Mouse (Mus musculus): ENCODE measurements at regions not wholly inside any gene's neighbourhood (a gene's known extent, or its start where the extent isn't known, plus 50 kb on each side); places are given as distances from the start of the nearest gene placed in this dataset.

DNA sequence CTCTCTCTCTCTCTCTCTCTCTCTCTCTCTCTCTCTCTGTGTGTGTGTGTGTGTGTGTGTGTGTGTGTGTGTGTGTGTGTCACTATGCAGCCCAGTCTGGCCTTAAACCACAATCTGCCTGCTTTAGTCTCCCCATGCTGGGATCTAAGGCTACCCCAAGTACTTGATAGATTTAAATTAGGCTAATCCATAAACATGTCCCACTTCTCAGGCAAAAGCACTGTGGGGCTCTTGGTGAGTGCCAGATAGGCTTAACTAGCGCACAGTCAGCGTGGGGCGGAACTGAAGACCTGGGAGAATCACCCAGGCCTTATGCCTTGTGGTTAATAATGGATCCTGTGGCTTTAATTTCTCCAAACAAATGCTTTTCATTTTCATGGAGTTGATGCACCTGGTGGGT lies 180.6 kb downstream of the Gm26897 start:
- WGBS: 81% methylated on average over 3 of the region's 3 CpGs
- Histone ChIP-seq H3K9ac (replicated peaks; ENCODE audit: low read depth) (no peak overlapping the region), H3K27me3 (replicated peaks; ENCODE audit: insufficient read depth, low read length) (no peaks in the 10 kb centered on the region), H3K4me2 (replicated peaks; ENCODE audit: low read depth, low read length) (no peak overlapping the region), H3K9me3 (ENCODE audit: low read length) (no peaks in the 10 kb centered on the region), H3K4me3 (ENCODE audit: low read depth, low read length) (no peak overlapping the region), H3K4me1 (ENCODE audit: insufficient read depth, low read depth, low read length) (no peaks in the 10 kb centered on the region), H3K36me3 (ENCODE audit: insufficient read depth, low read length) (no peaks in the 10 kb centered on the region), H3K27ac (ENCODE audit: low read length) (no peak overlapping the region)
- DNase-seq (ENCODE audit: low spot score) (no peak), ATAC-seq (no peak)
- TF ChIP-seq EP300 (IDR thresholded peaks at IDR 0.05) (no peak), CTCF (IDR thresholded peaks at IDR 0.05) (no peak)

GRCm38 (mm10) chr5:111917643-111918252 lies 184.0 kb downstream of the Gm26897 start:
- H3K4me1 ChIP-seq (ENCODE audit: insufficient read depth, low read depth, low read length): no peaks in the 10 kb centered on the region
- H3K4me2 ChIP-seq (replicated peaks; ENCODE audit: low read depth, low read length): no peak overlapping the region
- H3K9me3 ChIP-seq (ENCODE audit: low read length): no peaks in the 10 kb centered on the region
- no peak for ATAC-seq
- 31% methylated on average over 8 of the region's 8 CpGs for WGBS
- TF ChIP-seq EP300 (IDR thresholded peaks at IDR 0.05): no peak
- TF ChIP-seq CTCF (IDR thresholded peaks at IDR 0.05): no peak
- no peaks in the 10 kb centered on the region for H3K36me3 ChIP-seq (ENCODE audit: insufficient read depth, low read length)
- no peak overlapping the region for H3K9ac ChIP-seq (replicated peaks; ENCODE audit: low read depth)
- H3K27ac ChIP-seq (ENCODE audit: low read length): no peak overlapping the region
- no peak overlapping the region for H3K4me3 ChIP-seq (ENCODE audit: low read depth, low read length)
- no peak for DNase-seq (ENCODE audit: low spot score)
- no peaks in the 10 kb centered on the region for H3K27me3 ChIP-seq (replicated peaks; ENCODE audit: insufficient read depth, low read length)

DNA sequence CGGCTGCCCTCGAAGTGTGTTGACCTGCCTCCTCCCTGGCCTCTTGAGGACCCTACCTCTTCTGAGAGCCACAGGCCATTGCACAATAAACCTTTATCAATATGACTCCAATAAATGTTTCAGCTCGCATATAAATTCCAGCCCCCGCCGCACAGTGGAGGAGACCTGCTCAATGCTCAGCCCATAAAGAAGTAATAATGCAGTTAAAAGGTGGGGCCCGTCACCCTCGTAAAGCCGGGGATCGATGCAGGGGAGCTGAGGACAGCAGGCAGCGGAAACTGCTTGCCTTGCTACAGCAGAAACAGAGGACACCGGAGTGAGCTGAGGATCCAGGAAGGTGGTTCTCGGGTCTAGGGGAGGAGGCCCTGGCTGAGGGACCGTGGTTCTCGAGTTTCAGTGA lies 185.2 kb downstream of the Gm26897 start:
- no peaks in the 10 kb centered on the region for H3K9me3 ChIP-seq (ENCODE audit: low read length)
- no peaks in the 10 kb centered on the region for H3K4me1 ChIP-seq (ENCODE audit: insufficient read depth, low read depth, low read length)
- ATAC-seq: no peak
- H3K27me3 ChIP-seq (replicated peaks; ENCODE audit: insufficient read depth, low read length): no peaks in the 10 kb centered on the region
- H3K4me3 ChIP-seq (ENCODE audit: low read depth, low read length): no peak overlapping the region
- WGBS: 58% methylated on average over 14 of the region's 14 CpGs
- no peaks in the 10 kb centered on the region for H3K36me3 ChIP-seq (ENCODE audit: insufficient read depth, low read length)
- no peak overlapping the region for H3K4me2 ChIP-seq (replicated peaks; ENCODE audit: low read depth, low read length)
- no peak for DNase-seq (ENCODE audit: low spot score)
- TF ChIP-seq EP300 (IDR thresholded peaks at IDR 0.05): no peak
- no peak for TF ChIP-seq CTCF (IDR thresholded peaks at IDR 0.05)
- no peak overlapping the region for H3K27ac ChIP-seq (ENCODE audit: low read length)
- H3K9ac ChIP-seq (replicated peaks; ENCODE audit: low read depth): no peak overlapping the region

- no peaks in the 10 kb centered on the region for H3K27me3 ChIP-seq (replicated peaks; ENCODE audit: insufficient read depth, low read length)
- no peaks in the 10 kb centered on the region for H3K9me3 ChIP-seq (ENCODE audit: low read length)
- TF ChIP-seq CTCF (IDR thresholded peaks at IDR 0.05) (peak; percentile 29; the same call in 1 of the 2 replicates), EP300 (IDR thresholded peaks at IDR 0.05) (no peak)
- H3K4me3 ChIP-seq (ENCODE audit: low read depth, low read length): no peak overlapping the region
- H3K4me1 ChIP-seq (ENCODE audit: insufficient read depth, low read depth, low read length): no peaks in the 10 kb centered on the region
- no peak overlapping the region for H3K9ac ChIP-seq (replicated peaks; ENCODE audit: low read depth)
- no peak overlapping the region for H3K27ac ChIP-seq (ENCODE audit: low read length)
- peak; percentile 56; the same call in 1 of the 2 replicates for ATAC-seq
- DNase-seq (ENCODE audit: low spot score): peak; percentile 21
- H3K36me3 ChIP-seq (ENCODE audit: insufficient read depth, low read length): no peaks in the 10 kb centered on the region
- WGBS: 37% methylated on average over 18 of the region's 18 CpGs
- H3K4me2 ChIP-seq (replicated peaks; ENCODE audit: low read depth, low read length): no peak overlapping the region
Measured at GRCm38 (mm10) chr5:111922991-111923701, 189.4 kb downstream of the Gm26897 start.

DNA sequence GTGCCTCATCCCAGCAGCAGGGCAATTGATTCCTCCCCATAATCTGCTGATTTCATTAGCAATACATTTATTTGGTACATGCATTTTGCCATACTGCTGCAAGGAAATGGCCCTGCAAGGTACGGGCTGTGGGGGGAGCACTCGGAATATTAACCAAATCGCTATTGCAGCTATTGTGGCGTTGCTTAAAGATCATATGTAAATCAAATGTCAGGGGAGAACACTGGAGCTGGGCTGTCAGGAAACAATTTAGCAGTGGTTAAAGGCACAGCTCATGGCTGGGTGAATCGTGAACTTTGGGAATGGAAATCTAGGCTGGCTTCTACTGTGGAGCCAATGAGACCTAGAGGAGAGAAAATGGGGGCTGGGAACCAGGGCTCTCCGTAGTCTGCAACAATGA lies 192.0 kb downstream of the Gm26897 start:
- ATAC-seq (no peak), DNase-seq (ENCODE audit: low spot score) (no peak)
- Histone ChIP-seq H3K4me3 (ENCODE audit: low read depth, low read length) (no peak overlapping the region), H3K27ac (ENCODE audit: low read length) (no peak overlapping the region), H3K9ac (replicated peaks; ENCODE audit: low read depth) (no peak overlapping the region), H3K27me3 (replicated peaks; ENCODE audit: insufficient read depth, low read length) (no peaks in the 10 kb centered on the region), H3K4me1 (ENCODE audit: insufficient read depth, low read depth, low read length) (no peaks in the 10 kb centered on the region), H3K9me3 (ENCODE audit: low read length) (no peaks in the 10 kb centered on the region), H3K36me3 (ENCODE audit: insufficient read depth, low read length) (no peaks in the 10 kb centered on the region), H3K4me2 (replicated peaks; ENCODE audit: low read depth, low read length) (no peak overlapping the region)
- WGBS: 57% methylated on average over 6 of the region's 6 CpGs
- TF ChIP-seq CTCF (IDR thresholded peaks at IDR 0.05) (no peak), EP300 (IDR thresholded peaks at IDR 0.05) (no peak)

GRCm38 (mm10) chr5:111929180-111929990 lies 195.7 kb downstream of the Gm26897 start:
- Histone ChIP-seq H3K27me3 (replicated peaks; ENCODE audit: insufficient read depth, low read length) (no peaks in the 10 kb centered on the region), H3K9ac (replicated peaks; ENCODE audit: low read depth) (no peak overlapping the region), H3K27ac (ENCODE audit: low read length) (no peak overlapping the region), H3K4me2 (replicated peaks; ENCODE audit: low read depth, low read length) (no peak overlapping the region), H3K4me3 (ENCODE audit: low read depth, low read length) (no peak overlapping the region), H3K9me3 (ENCODE audit: low read length) (no peaks in the 10 kb centered on the region), H3K4me1 (ENCODE audit: insufficient read depth, low read depth, low read length) (no peaks in the 10 kb centered on the region), H3K36me3 (ENCODE audit: insufficient read depth, low read length) (no peaks in the 10 kb centered on the region)
- 50% methylated on average over 15 of the region's 15 CpGs for WGBS
- TF ChIP-seq EP300 (IDR thresholded peaks at IDR 0.05): no peak
- no peak for TF ChIP-seq CTCF (IDR thresholded peaks at IDR 0.05)
- ATAC-seq (no peak), DNase-seq (ENCODE audit: low spot score) (no peak)
